Mouse (Mus musculus): ENCODE measurements around the gene Sbno2. TPM values are rescaled to one million over a fixed set of nuclear protein-coding genes. Genes with fewer than 3 reads are reported as not detected.

Gene Sbno2
- polyA plus RNA-seq, 1 experiment from 2014 or later = 9.6 TPM

- no peaks in the 10 kb centered on the region for H3K9me3 ChIP-seq (replicated peaks; ENCODE audit: low read length)
- no peak overlapping the region for H3K9ac ChIP-seq (ENCODE audit: low read depth, low read length)
- DNase-seq (ENCODE audit: low spot score) (no peak), ATAC-seq (replicated peaks; ENCODE audit: low FRiP score, low read depth) (no peak)
- WGBS = 47% methylated on average over 25 of the region's 25 CpGs
- H3K4me2 ChIP-seq (ENCODE audit: low read length) = no peak overlapping the region
- H3K27ac ChIP-seq = no peak overlapping the region
- no peaks in the 10 kb centered on the region for H3K4me1 ChIP-seq (replicated peaks; ENCODE audit: insufficient read depth, low read length)
- no peak overlapping the region for H3K4me3 ChIP-seq (replicated peaks; ENCODE audit: low read depth, low read length)
- TF ChIP-seq CTCF (IDR thresholded peaks at IDR 0.05; ENCODE audit: low read depth) = no peak
- 0 out of 2 replicates have a peak, but pooled peaks cover 9% of the 10 kb centered on the region for H3K27me3 ChIP-seq (ENCODE audit: insufficient read depth, low read length)
- peaks cover 6% of the 10 kb centered on the region; the same call in 1 of the 2 replicates for H3K36me3 ChIP-seq (ENCODE audit: insufficient read depth, low read length)
These were observed 91.8 kb downstream of the Sbno2 start for GRCm38 (mm10) chr10:80013609-80014008.

DNA sequence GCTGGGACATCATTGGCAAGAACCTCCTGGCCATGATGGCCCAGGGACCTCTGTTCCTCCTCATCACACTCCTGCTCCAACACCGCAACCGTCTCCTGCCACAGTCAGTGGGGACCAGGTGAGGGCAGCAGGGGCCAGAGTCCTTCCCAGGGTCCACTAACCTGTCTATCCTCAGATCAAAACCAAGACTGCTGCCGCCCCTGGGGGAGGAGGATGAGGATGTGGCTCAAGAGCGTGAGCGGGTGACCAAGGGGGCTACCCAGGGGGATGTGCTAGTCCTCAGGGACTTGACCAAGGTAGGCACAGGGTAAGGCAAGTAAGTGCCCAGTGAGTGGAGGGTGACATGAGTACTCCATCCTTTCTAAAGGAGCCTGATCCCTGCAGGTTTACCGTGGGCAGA, 93.6 kb downstream of the Sbno2 start:
- H3K9ac ChIP-seq (ENCODE audit: low read depth, low read length) = no peak overlapping the region
- no peaks in the 10 kb centered on the region for H3K4me1 ChIP-seq (replicated peaks; ENCODE audit: insufficient read depth, low read length)
- peaks cover 6% of the 10 kb centered on the region; the same call in 1 of the 2 replicates for H3K36me3 ChIP-seq (ENCODE audit: insufficient read depth, low read length)
- H3K4me2 ChIP-seq (ENCODE audit: low read length) = no peak overlapping the region
- no peak for TF ChIP-seq CTCF (IDR thresholded peaks at IDR 0.05; ENCODE audit: low read depth)
- ATAC-seq (replicated peaks; ENCODE audit: low FRiP score, low read depth) (no peak), DNase-seq (ENCODE audit: low spot score) (no peak)
- H3K27ac ChIP-seq = no peak overlapping the region
- no peak overlapping the region for H3K4me3 ChIP-seq (replicated peaks; ENCODE audit: low read depth, low read length)
- WGBS = 90% methylated on average over 6 of the region's 6 CpGs
- H3K9me3 ChIP-seq (replicated peaks; ENCODE audit: low read length) = no peaks in the 10 kb centered on the region
- 0 out of 2 replicates have a peak, but pooled peaks cover 9% of the 10 kb centered on the region for H3K27me3 ChIP-seq (ENCODE audit: insufficient read depth, low read length)

Other genes starting within 250 kb of the Sbno2 start
- gene Prtn3, start 231.1 kb downstream of the Sbno2 start, polyA plus RNA-seq (2015; fragmentation: Nextera tagmentation; extraction: Ambion mirVana) = 6.5 and 7.9 TPM in 2 replicates
- gene Plppr3, start 230.9 kb downstream of the Sbno2 start, polyA plus RNA-seq (2015; fragmentation: Nextera tagmentation; extraction: Ambion mirVana) = 37.0 and 41.5 TPM in 2 replicates
- 0.14 TPM in 1 of 2 replicates, not detected in the other for gene Elane, start 219.3 kb downstream of the Sbno2 start, polyA plus RNA-seq (2015; fragmentation: Nextera tagmentation; extraction: Ambion mirVana)
- gene Cfd, start 214.7 kb downstream of the Sbno2 start, polyA plus RNA-seq (2015; fragmentation: Nextera tagmentation; extraction: Ambion mirVana) = 0.13 TPM in 1 of 2 replicates, not detected in the other
- 44.9 and 49.0 TPM in 2 replicates for gene Med16, start 196.6 kb downstream of the Sbno2 start, polyA plus RNA-seq (2015; fragmentation: Nextera tagmentation; extraction: Ambion mirVana)
- gene Gm26602, start 194.7 kb downstream of the Sbno2 start, polyA plus RNA-seq (2015; fragmentation: Nextera tagmentation; extraction: Ambion mirVana) = 4.8 and 21.6 TPM in 2 replicates
- 1.6 and 1.8 TPM in 2 replicates for gene Kiss1r, start 188.6 kb downstream of the Sbno2 start, polyA plus RNA-seq (2015; fragmentation: Nextera tagmentation; extraction: Ambion mirVana)
- gene R3hdm4, start 184.4 kb downstream of the Sbno2 start, polyA plus RNA-seq (2015; fragmentation: Nextera tagmentation; extraction: Ambion mirVana) = 120 and 137 TPM in 2 replicates
- 4.1 and 4.5 TPM in 2 replicates for gene Arid3a, start 178.5 kb downstream of the Sbno2 start, polyA plus RNA-seq (2015; fragmentation: Nextera tagmentation; extraction: Ambion mirVana)
- gene Wdr18, start 145.4 kb downstream of the Sbno2 start, polyA plus RNA-seq (2015; fragmentation: Nextera tagmentation; extraction: Ambion mirVana) = 78.9 and 81.9 TPM in 2 replicates
- 0.17 and 0.20 TPM in 2 replicates for gene Grin3b, start 134.9 kb downstream of the Sbno2 start, polyA plus RNA-seq (2015; fragmentation: Nextera tagmentation; extraction: Ambion mirVana)
- 23.7 and 26.6 TPM in 2 replicates for gene Tmem259, start 121.2 kb downstream of the Sbno2 start, polyA plus RNA-seq (2015; fragmentation: Nextera tagmentation; extraction: Ambion mirVana)
- gene Cnn2, start 117.0 kb downstream of the Sbno2 start, polyA plus RNA-seq (2015; fragmentation: Nextera tagmentation; extraction: Ambion mirVana) = 221 and 261 TPM in 2 replicates
- 2.4 and 2.6 TPM in 2 replicates for gene Abca7, start 109.1 kb downstream of the Sbno2 start, polyA plus RNA-seq (2015; fragmentation: Nextera tagmentation; extraction: Ambion mirVana)
- gene Arhgap45, start 88.9 kb downstream of the Sbno2 start, polyA plus RNA-seq (2015; fragmentation: Nextera tagmentation; extraction: Ambion mirVana) = 4.0 and 4.6 TPM in 2 replicates
- gene Polr2e, start 65.8 kb downstream of the Sbno2 start, polyA plus RNA-seq (2015; fragmentation: Nextera tagmentation; extraction: Ambion mirVana) = 208 and 210 TPM in 2 replicates
- gene Gpx4, start 58.4 kb downstream of the Sbno2 start, polyA plus RNA-seq (2015; fragmentation: Nextera tagmentation; extraction: Ambion mirVana) = 901 and 946 TPM in 2 replicates
- 14.2 and 15.1 TPM in 2 replicates for gene Stk11, start 10.2 kb upstream of the Sbno2 start, polyA plus RNA-seq (2015; fragmentation: Nextera tagmentation; extraction: Ambion mirVana)
- 936 and 986 TPM in 2 replicates for gene Atp5d, start 33.1 kb upstream of the Sbno2 start, polyA plus RNA-seq (2015; fragmentation: Nextera tagmentation; extraction: Ambion mirVana)
- gene Cbarp, start 35.3 kb upstream of the Sbno2 start, polyA plus RNA-seq (2015; fragmentation: Nextera tagmentation; extraction: Ambion mirVana) = 4.7 and 6.4 TPM in 2 replicates
- 13.7 and 18.6 TPM in 2 replicates for gene Midn, start 42.7 kb upstream of the Sbno2 start, polyA plus RNA-seq (2015; fragmentation: Nextera tagmentation; extraction: Ambion mirVana)
- gene Cirbp, start 60.4 kb upstream of the Sbno2 start, polyA plus RNA-seq (2015; fragmentation: Nextera tagmentation; extraction: Ambion mirVana) = 290 and 317 TPM in 2 replicates
- gene 1600002K03Rik, start 67.4 kb upstream of the Sbno2 start, polyA plus RNA-seq (2015; fragmentation: Nextera tagmentation; extraction: Ambion mirVana) = 9.3 and 11.0 TPM in 2 replicates
- 10.2 and 10.5 TPM in 2 replicates for gene Efna2, start 73.9 kb upstream of the Sbno2 start, polyA plus RNA-seq (2015; fragmentation: Nextera tagmentation; extraction: Ambion mirVana)
- 44.2 and 52.7 TPM in 2 replicates for gene Mum1, start 120.9 kb upstream of the Sbno2 start, polyA plus RNA-seq (2015; fragmentation: Nextera tagmentation; extraction: Ambion mirVana)
- 537 and 556 TPM in 2 replicates for gene Ndufs7, start 143.6 kb upstream of the Sbno2 start, polyA plus RNA-seq (2015; fragmentation: Nextera tagmentation; extraction: Ambion mirVana)
- gene Gamt, start 155.4 kb upstream of the Sbno2 start, polyA plus RNA-seq (2015; fragmentation: Nextera tagmentation; extraction: Ambion mirVana) = 25.5 and 26.0 TPM in 2 replicates
- 43.7 and 44.6 TPM in 2 replicates for gene Dazap1, start 155.9 kb upstream of the Sbno2 start, polyA plus RNA-seq (2015; fragmentation: Nextera tagmentation; extraction: Ambion mirVana)
- 974 and 1,069 TPM in 2 replicates for gene Rps15, start 186.9 kb upstream of the Sbno2 start, polyA plus RNA-seq (2015; fragmentation: Nextera tagmentation; extraction: Ambion mirVana)
- gene Apc2, start 190.4 kb upstream of the Sbno2 start, polyA plus RNA-seq (2015; fragmentation: Nextera tagmentation; extraction: Ambion mirVana) = 0.51 and 0.86 TPM in 2 replicates
- gene 2310011J03Rik, start 215.0 kb upstream of the Sbno2 start, polyA plus RNA-seq (2015; fragmentation: Nextera tagmentation; extraction: Ambion mirVana) = 52.2 and 53.6 TPM in 2 replicates
- 5.4 and 5.9 TPM in 2 replicates for gene Pcsk4, start 223.9 kb upstream of the Sbno2 start, polyA plus RNA-seq (2015; fragmentation: Nextera tagmentation; extraction: Ambion mirVana)
- gene Reep6, start 224.4 kb upstream of the Sbno2 start, polyA plus RNA-seq (2015; fragmentation: Nextera tagmentation; extraction: Ambion mirVana) = 11.7 and 12.1 TPM in 2 replicates
- gene Adamtsl5, start 242.8 kb upstream of the Sbno2 start, polyA plus RNA-seq (2015; fragmentation: Nextera tagmentation; extraction: Ambion mirVana) = 3.0 and 3.2 TPM in 2 replicates

All from kidney, postnatal 0 days (tissue).